Mouse (Mus musculus): ENCODE results near the gene Fam205a2.
"Not testable (repeated sequence)": the region's sequence is repeated elsewhere in the genome, so short reads cannot be mapped to it uniquely, and the experiment has no call there.

The Fam205a2 gene

GRCm38 (mm10) chr4:42528075-42528474 is at the start of gene Fam205a2:
Gene Fam205a2, minus strand, starts transcription at chr4:42528175.
- DNase-seq: not testable (repeated sequence)
